Mouse (Mus musculus) kidney, postnatal 0 days (tissue): ENCODE data around the gene Rin2. TPM values are rescaled to one million over a fixed set of nuclear protein-coding genes. Genes with fewer than 3 reads are reported as not detected.

Source experiments
- ATAC-seq: fragments of 200-750 bp; cut with Nextera tagmentation; replicated peaks from 2 replicates; pipeline ENCODE4 v1.8.0; 2017; ENCODE audit warnings: low read depth, moderate number of reproducible peaks, moderate TSS enrichment, moderate library complexity; ENCODE audit not compliant: low FRiP score
- DNase-seq: peaks from one replicate; pipeline ENCODE4 v3.0.0-alpha.2; 2016; ENCODE audit warnings: low spot score
- H3K27ac ChIP-seq: fragments of 300-500 bp; sonication (generic); 2 replicates; pipeline ENCODE4 v1.5.1; 2014; ENCODE audit warnings: mild to moderate bottlenecking
- H3K27me3 ChIP-seq: fragments of 300-500 bp; sonication (generic); 2 replicates; pipeline ENCODE4 v1.6.1; 2014; ENCODE audit warnings: low read length, mixed read lengths; ENCODE audit not compliant: insufficient read depth
- H3K36me3 ChIP-seq: fragments of 300-500 bp; sonication (generic); 2 replicates; pipeline ENCODE4 v1.6.1; 2014; ENCODE audit warnings: low read length, mixed read lengths; ENCODE audit not compliant: insufficient read depth
- H3K4me1 ChIP-seq: fragments of 300-500 bp; sonication (generic); replicated peaks from 2 replicates; pipeline ENCODE4 v1.6.1; 2014; ENCODE audit warnings: antibody characterized with exemption, low read length, mixed read lengths; ENCODE audit not compliant: insufficient read depth
- H3K4me2 ChIP-seq: fragments of 300-500 bp; sonication (generic); 2 replicates; pipeline ENCODE4 v1.6.1; 2014; ENCODE audit warnings: mild to moderate bottlenecking, low read length, moderate library complexity, mixed read lengths
- H3K4me3 ChIP-seq: fragments of 300-500 bp; sonication (generic); replicated peaks from 2 replicates; pipeline ENCODE4 v1.5.1; 2014; ENCODE audit warnings: low read depth, low read length
- H3K9ac ChIP-seq: fragments of 300-500 bp; sonication (generic); 2 replicates; pipeline ENCODE4 v1.6.1; 2014; ENCODE audit warnings: low read depth, low read length
- H3K9me3 ChIP-seq: fragments of 300-500 bp; sonication (generic); replicated peaks from 2 replicates; pipeline ENCODE4 v1.6.1; 2016; ENCODE audit warnings: low read length, inconsistent platforms, mixed read lengths
- CTCF ChIP-seq: IDR thresholded peaks from 2 replicates; pipeline ENCODE4 v1.5.1; 2016; ENCODE audit warnings: antibody characterized with exemption, low read depth, mild to moderate bottlenecking, moderate library complexity
- WGBS: fragments of 180-500 bp; shearing (Covaris S2); extraction: QIAGEN DNeasy Blood & Tissue Kit; methylation state at CpG from one replicate; pipeline ENCODE4 v1.1.7; 2014; 5-methylcytosine and 5-hydroxymethylcytosine counted together
- polyA plus RNA-seq: library from polyadenylated mRNA; unstranded; fragments of >200 nt; fragmentation: Nextera tagmentation; extraction: Ambion mirVana; gene quantifications from 2 replicates; pipeline ENCODE4 v1.2.1, GENCODE M21; 2015

The Rin2 gene
- polyA plus RNA-seq, 1 experiment from 2014 or later: 23.8 TPM

DNA sequence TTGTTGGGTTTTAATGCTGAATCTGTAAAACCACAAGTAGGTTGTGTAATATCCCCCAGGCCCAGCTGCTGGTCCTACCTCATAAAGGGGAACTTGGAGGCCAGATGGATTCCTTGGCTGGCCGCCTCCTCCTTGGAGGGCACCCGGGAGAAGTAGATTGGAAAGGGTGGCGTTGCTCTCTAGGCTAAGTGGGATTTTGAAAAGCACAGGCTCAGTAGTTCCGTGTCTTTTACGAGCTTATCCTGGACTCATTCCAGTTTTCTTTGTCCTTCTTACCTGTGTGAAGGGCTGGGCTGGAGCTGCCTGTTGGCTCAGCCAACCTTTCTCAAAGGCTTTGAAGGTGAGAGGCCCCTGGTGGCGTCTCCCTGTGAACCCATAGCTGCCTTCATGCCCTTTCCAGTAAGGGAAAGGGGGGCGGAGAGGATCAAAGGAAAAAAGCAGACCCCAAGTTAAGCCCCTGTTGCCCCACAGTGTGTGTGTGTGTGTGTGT, 184.5 kb downstream of the Rin2 start:
- peak; percentile 46 for DNase-seq
- ATAC-seq: peak; percentile 49
- peak overlapping the region; percentile 45 for H3K4me2 ChIP-seq
- no peak overlapping the region for H3K4me3 ChIP-seq
- 31% methylated on average over 7 of the region's 7 CpGs for WGBS
- no peak for TF ChIP-seq CTCF
- no peaks in the 10 kb centered on the region for H3K27me3 ChIP-seq
- peak overlapping the region; percentile 94 for H3K27ac ChIP-seq
- peak overlapping the region; percentile 50; the same call in 1 of the 2 replicates for H3K9ac ChIP-seq
- H3K4me1 ChIP-seq: peaks cover 21% of the 10 kb centered on the region
- H3K36me3 ChIP-seq: 0 out of 2 replicates have a peak, but pooled peaks cover 4% of the 10 kb centered on the region
- no peaks in the 10 kb centered on the region for H3K9me3 ChIP-seq

DNA sequence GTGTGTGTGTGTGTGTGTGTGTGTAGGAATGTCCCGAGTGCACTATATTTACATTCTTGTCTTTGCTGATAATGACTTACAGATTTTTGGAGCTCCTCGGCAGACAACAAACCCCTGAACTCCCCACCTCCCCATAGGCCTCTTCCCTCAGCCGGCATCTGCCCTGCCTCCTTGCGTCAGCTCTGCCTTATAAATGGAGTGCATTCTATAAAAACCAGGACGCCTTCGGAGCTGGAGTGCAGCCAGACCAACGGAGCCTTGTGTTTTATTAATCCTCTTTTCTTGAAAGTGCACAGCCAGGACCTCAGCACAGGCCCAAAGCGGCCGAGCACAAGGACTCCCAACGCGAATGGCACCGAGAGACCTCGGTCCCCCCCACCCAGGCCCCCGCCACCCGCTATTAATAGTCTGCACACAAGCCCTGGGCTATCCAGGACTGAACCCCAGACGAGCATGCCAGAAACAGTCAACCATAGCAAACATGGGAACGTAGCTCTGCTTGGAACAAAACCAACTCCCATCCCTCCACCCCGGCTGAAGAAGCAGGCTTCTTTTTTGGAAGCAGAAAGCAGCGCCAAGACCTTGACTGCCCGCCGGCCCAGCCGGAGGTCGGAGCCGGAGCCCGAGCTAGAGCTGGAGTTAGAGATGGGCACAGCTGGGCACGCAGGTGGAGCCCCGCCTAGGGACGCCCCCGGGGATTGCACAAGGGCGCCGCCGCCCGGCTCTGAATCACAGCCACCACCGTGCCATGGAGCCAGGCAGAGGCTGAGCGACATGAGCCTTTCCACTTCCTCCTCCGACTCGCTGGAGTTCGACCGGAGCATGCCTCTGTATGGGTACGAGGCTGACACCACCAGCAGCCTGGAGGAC, 185.2 kb downstream of the Rin2 start:
- ATAC-seq (peak; percentile 79), DNase-seq (peak; percentile 81)
- H3K36me3 ChIP-seq: 0 out of 2 replicates have a peak, but pooled peaks cover 4% of the 10 kb centered on the region
- peak overlapping the region; percentile 50 for H3K9ac ChIP-seq
- H3K27me3 ChIP-seq: no peaks in the 10 kb centered on the region
- H3K9me3 ChIP-seq: no peaks in the 10 kb centered on the region
- peak; percentile 57 for TF ChIP-seq CTCF
- peaks cover 21% of the 10 kb centered on the region for H3K4me1 ChIP-seq
- H3K27ac ChIP-seq: peak overlapping the region; percentile 94
- peak overlapping the region; percentile 45 for H3K4me2 ChIP-seq
- peak overlapping the region; percentile 20 for H3K4me3 ChIP-seq
- 16% methylated on average over 40 of the region's 40 CpGs for WGBS

DNA sequence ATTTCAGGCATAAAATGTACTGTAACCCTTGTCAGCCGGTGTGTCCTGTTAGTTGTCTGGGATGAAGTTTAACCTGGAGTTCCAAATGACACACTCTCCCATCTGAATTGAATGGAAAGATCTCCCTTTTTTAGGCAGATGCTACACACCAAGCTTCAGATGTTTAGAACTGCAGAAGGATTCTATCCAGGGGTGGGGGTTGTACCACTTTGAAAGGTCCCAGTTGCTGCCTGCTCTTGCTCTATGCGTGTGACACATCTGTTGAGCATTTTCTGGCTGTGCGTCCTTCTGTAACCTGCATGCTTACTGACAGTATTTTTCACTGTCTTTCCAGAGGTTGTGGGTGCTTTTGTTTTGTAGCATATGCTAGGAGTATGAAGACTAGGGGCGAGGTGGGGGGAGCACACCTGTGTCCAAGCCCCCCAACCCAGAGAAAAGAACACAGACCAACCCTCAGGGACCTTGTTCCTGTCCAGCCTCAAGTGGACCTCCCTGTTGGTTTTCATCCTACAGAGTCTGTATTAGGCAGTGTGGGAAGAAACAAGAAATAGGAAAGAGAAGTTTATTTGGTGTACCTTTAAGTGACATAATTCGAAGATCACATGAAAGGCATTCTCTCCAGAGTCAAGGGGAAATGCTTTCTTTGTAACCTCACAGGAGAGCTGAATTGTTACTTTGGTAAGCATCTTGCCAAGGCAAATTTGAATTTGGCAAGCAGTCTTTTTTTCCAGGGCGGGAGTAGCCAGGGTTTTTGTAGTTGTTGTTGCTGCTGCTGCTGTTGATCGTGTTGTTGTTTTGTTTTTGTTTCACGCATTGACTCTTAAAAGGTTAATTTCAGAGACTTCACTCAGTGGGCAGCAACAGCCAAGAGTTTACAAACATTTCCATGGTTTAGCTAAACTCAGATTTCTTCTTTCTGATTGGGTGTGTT, 186.4 kb downstream of the Rin2 start:
- peak overlapping the region; percentile 45 for H3K4me2 ChIP-seq
- ATAC-seq (no peak), DNase-seq (peak; percentile 19)
- peak overlapping the region; percentile 94 for H3K27ac ChIP-seq
- 0 out of 2 replicates have a peak, but pooled peaks cover 4% of the 10 kb centered on the region for H3K36me3 ChIP-seq
- no peak for TF ChIP-seq CTCF
- no peaks in the 10 kb centered on the region for H3K27me3 ChIP-seq
- H3K9ac ChIP-seq: peak overlapping the region; percentile 50
- H3K9me3 ChIP-seq: no peaks in the 10 kb centered on the region
- WGBS: 53% methylated on average over 8 of the region's 8 CpGs
- H3K4me1 ChIP-seq: peaks cover 21% of the 10 kb centered on the region
- H3K4me3 ChIP-seq: peak overlapping the region; percentile 20

DNA sequence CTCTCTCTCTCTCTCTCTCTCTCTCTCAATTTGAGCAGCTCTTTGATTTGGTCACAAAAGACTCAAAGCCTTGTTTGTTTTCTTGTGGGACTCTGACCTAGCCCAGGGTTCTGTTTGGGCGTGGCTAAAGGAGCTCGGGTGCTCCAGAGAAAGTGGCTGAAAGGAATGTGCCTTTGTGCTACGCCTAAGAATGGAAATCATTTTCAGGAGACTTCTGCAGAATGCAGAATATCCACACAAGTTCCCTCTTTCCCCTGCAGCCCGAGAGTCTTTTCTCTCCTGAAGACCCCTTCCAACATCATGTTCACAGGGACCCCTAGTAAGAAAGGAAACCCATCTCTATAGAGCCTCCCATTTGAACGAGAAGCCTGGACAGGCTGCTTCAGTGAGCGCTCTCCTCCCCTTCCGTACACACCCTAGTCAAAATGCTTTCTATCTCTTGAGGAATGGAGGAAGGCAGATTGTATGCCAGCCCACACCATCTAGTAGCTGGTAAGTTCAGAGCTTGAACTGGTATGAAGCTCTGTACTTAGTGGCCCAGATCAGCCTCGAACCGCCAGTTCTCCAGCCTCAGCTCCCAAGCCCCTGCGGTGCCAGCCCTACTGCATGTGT, 187.3 kb downstream of the Rin2 start:
- TF ChIP-seq CTCF: no peak
- ATAC-seq (no peak), DNase-seq (peak; percentile 82)
- Histone ChIP-seq H3K36me3 (0 out of 2 replicates have a peak, but pooled peaks cover 6% of the 10 kb centered on the region), H3K9me3 (no peaks in the 10 kb centered on the region), H3K27ac (peak overlapping the region; percentile 94), H3K27me3 (no peaks in the 10 kb centered on the region), H3K9ac (peak overlapping the region; percentile 36; the same call in 1 of the 2 replicates), H3K4me2 (peak overlapping the region; percentile 45), H3K4me3 (peak overlapping the region; percentile 20), H3K4me1 (peaks cover 21% of the 10 kb centered on the region)
- 46% methylated on average over 10 of the region's 10 CpGs for WGBS

DNA sequence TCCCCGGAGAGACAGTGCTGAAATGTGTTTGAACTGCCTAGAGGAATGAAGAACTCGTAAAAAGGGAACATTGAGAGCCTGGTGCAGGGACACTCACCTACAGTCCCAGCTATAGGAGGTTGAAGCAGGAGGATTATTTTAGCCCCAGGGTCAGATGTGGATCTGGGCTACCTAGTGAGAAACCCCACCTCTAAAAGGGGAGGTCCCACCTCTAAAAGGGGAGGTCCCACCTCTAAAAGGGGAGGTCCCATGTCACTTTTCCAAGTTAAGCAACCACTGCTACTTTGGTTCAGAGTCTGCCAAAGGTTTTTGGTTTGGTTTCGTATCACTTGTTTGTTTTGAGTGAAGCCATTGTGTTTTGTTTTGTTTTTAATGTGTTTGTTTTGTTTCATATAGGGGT, 190.3 kb downstream of the Rin2 start:
- H3K9me3 ChIP-seq: no peaks in the 10 kb centered on the region
- H3K27me3 ChIP-seq: no peaks in the 10 kb centered on the region
- DNase-seq (no peak), ATAC-seq (no peak)
- 85% methylated on average over 3 of the region's 3 CpGs for WGBS
- no peak overlapping the region for H3K9ac ChIP-seq
- TF ChIP-seq CTCF: no peak
- no peak overlapping the region for H3K4me3 ChIP-seq
- H3K36me3 ChIP-seq: 0 out of 2 replicates have a peak, but pooled peaks cover 5% of the 10 kb centered on the region
- H3K4me1 ChIP-seq: peaks cover 12% of the 10 kb centered on the region
- H3K4me2 ChIP-seq: no peak overlapping the region
- H3K27ac ChIP-seq: no peak overlapping the region

DNA sequence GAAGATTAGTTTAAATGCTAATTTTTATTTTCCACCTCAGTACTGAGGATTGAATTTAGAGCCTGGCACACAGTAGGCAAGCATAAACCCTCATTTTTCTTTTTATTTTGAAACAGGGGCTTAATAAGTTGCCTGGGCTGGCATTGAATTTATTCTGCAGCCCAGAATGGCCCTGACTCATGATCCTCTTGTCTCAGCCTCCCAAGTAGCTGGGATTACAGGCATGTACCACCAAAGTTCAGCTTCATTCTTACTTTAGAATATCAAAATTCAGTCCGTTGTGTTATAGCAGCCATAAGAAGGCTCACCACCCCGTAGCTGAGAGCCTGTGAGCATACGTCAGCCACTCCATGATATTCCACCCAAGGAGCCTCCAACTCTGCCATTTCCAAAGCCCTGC, 191.2 kb downstream of the Rin2 start:
- peaks cover 9% of the 10 kb centered on the region for H3K4me1 ChIP-seq
- no peak overlapping the region for H3K4me3 ChIP-seq
- ATAC-seq (no peak), DNase-seq (no peak)
- TF ChIP-seq CTCF: no peak
- H3K27ac ChIP-seq: no peak overlapping the region
- H3K27me3 ChIP-seq: no peaks in the 10 kb centered on the region
- 0 out of 2 replicates have a peak, but pooled peaks cover 5% of the 10 kb centered on the region for H3K36me3 ChIP-seq
- 99% methylated on average over 3 of the region's 3 CpGs for WGBS
- H3K4me2 ChIP-seq: no peak overlapping the region
- H3K9me3 ChIP-seq: no peaks in the 10 kb centered on the region
- H3K9ac ChIP-seq: no peak overlapping the region
